ENCODE assay signal across 17 mouse cellular contexts in genomic region chr17:73640117-73640480, GRCm38 (mm10).
DNase-seq lines count a peak whose midpoint lies in the region; ATAC-seq and TF ChIP-seq lines count a peak whose summit lies in the region.
"Had no signal": no experiment of that assay in that cellular context is flagged by ENCODE, and none has a peak within 500 bp of the region (broad histone marks: within the 10 kb centered on the region; RNA-seq: fewer than 3 reads in every experiment).

No protein-coding gene starts in this region.

- peak overlapping the region; percentile 8; the same call in 1 of the 2 replicates for H3K27ac ChIP-seq in forebrain, embryonic 13.5 days
- H3K27ac ChIP-seq in forebrain, embryonic 16.5 days (ENCODE audit: low read length), result no peak overlapping the region
- H3K27ac ChIP-seq in midbrain, embryonic 13.5 days, result no peak overlapping the region
- H3K27ac ChIP-seq in midbrain, postnatal 0 days (ENCODE audit: low read depth, low read length), result no peak overlapping the region
- H3K27ac ChIP-seq: liver, embryonic 12.5 days; macrophage; midbrain, embryonic 15.5 days had no signal

- H3K4me3 ChIP-seq in forebrain, embryonic 13.5 days, result no peak overlapping the region
- no peak overlapping the region for H3K4me3 ChIP-seq in forebrain, embryonic 16.5 days (replicated peaks; ENCODE audit: low read length)
- no peak overlapping the region for H3K4me3 ChIP-seq in midbrain, embryonic 13.5 days (replicated peaks)
- no peak overlapping the region for H3K4me3 ChIP-seq in midbrain, postnatal 0 days (ENCODE audit: low read depth, low read length)
- H3K4me3 ChIP-seq: liver, embryonic 12.5 days; midbrain, embryonic 15.5 days had no signal

- H3K9ac ChIP-seq in forebrain, embryonic 13.5 days, result no peak overlapping the region
- H3K9ac ChIP-seq in forebrain, embryonic 16.5 days (replicated peaks; ENCODE audit: low read depth, low read length), result no peak overlapping the region
- H3K9ac ChIP-seq in midbrain, embryonic 13.5 days (replicated peaks), result no peak overlapping the region
- H3K9ac ChIP-seq in midbrain, postnatal 0 days (replicated peaks; ENCODE audit: low read length, poor library complexity, severe bottlenecking), result no peak overlapping the region
- H3K9ac ChIP-seq: liver, embryonic 12.5 days; lung, embryonic 14.5 days; midbrain, embryonic 15.5 days had no signal

- TF ChIP-seq CTCF in midbrain, postnatal 0 days (IDR thresholded peaks at IDR 0.05), result no peak

- DNase-seq in midbrain, postnatal 0 days (ENCODE audit: low spot score), result no peak
- peak; percentile 45 for DNase-seq in kidney, postnatal 14 days
- DNase-seq in thymus, postnatal 10 days (ENCODE audit: low spot score in 2 of 2), result no peak
- no peak for DNase-seq in embryo, embryonic 11 days
- DNase-seq: adrenal gland, adult 8-10 months; cerebellum, postnatal 25 days; gastrocnemius, postnatal 10 days; heart, adult 18-20 months; lung, embryonic 14.5 days; right cerebral cortex, postnatal 14 days had no signal

- peaks cover 8% of the 10 kb centered on the region; the same call in 1 of the 2 replicates for H3K4me1 ChIP-seq in forebrain, embryonic 13.5 days
- no peaks in the 10 kb centered on the region for H3K4me1 ChIP-seq in forebrain, embryonic 16.5 days (replicated peaks; ENCODE audit: control insufficient read depth, insufficient read depth, low read length)
- peaks cover 13% of the 10 kb centered on the region for H3K4me1 ChIP-seq in midbrain, embryonic 13.5 days (replicated peaks)
- H3K4me1 ChIP-seq in midbrain, postnatal 0 days (ENCODE audit: insufficient read depth, low read length), result no peaks in the 10 kb centered on the region; the same call in 1 of the 2 replicates
- H3K4me1 ChIP-seq: liver, embryonic 12.5 days had no signal

- no peaks in the 10 kb centered on the region for H3K9me3 ChIP-seq in forebrain, embryonic 13.5 days (replicated peaks)
- no peaks in the 10 kb centered on the region for H3K9me3 ChIP-seq in forebrain, embryonic 16.5 days (ENCODE audit: control insufficient read depth, low read length)
- H3K9me3 ChIP-seq in midbrain, embryonic 13.5 days, result no peaks in the 10 kb centered on the region
- H3K9me3 ChIP-seq in midbrain, postnatal 0 days (ENCODE audit: low read length), result no peaks in the 10 kb centered on the region
- H3K9me3 ChIP-seq: liver, embryonic 12.5 days; midbrain, embryonic 15.5 days had no signal

- no peaks in the 10 kb centered on the region for H3K36me3 ChIP-seq in forebrain, embryonic 13.5 days (ENCODE audit: poor library complexity, severe bottlenecking)
- no peaks in the 10 kb centered on the region for H3K36me3 ChIP-seq in forebrain, embryonic 16.5 days (ENCODE audit: control insufficient read depth, insufficient read depth)
- no peaks in the 10 kb centered on the region for H3K36me3 ChIP-seq in midbrain, embryonic 13.5 days
- no peaks in the 10 kb centered on the region for H3K36me3 ChIP-seq in midbrain, postnatal 0 days (ENCODE audit: insufficient read depth, low read length)
- H3K36me3 ChIP-seq: liver, embryonic 12.5 days; midbrain, embryonic 15.5 days had no signal

- H3K27me3 ChIP-seq in forebrain, embryonic 13.5 days, result no peaks in the 10 kb centered on the region
- H3K27me3 ChIP-seq in forebrain, embryonic 16.5 days (replicated peaks; ENCODE audit: control insufficient read depth, insufficient read depth, low read length), result no peaks in the 10 kb centered on the region
- no peaks in the 10 kb centered on the region for H3K27me3 ChIP-seq in midbrain, embryonic 13.5 days
- no peaks in the 10 kb centered on the region for H3K27me3 ChIP-seq in midbrain, postnatal 0 days (ENCODE audit: insufficient read depth, low read length)
- H3K27me3 ChIP-seq: liver, embryonic 12.5 days; midbrain, embryonic 15.5 days had no signal

- no peak overlapping the region for H3K4me2 ChIP-seq in forebrain, embryonic 13.5 days
- no peak overlapping the region for H3K4me2 ChIP-seq in forebrain, embryonic 16.5 days (ENCODE audit: low read length)
- H3K4me2 ChIP-seq in midbrain, embryonic 13.5 days (replicated peaks), result no peak overlapping the region
- H3K4me2 ChIP-seq in midbrain, postnatal 0 days (ENCODE audit: low read depth, low read length, poor library complexity, severe bottlenecking), result no peak overlapping the region
- H3K4me2 ChIP-seq: liver, embryonic 12.5 days; lung, embryonic 14.5 days; midbrain, embryonic 15.5 days had no signal

- WGBS in forebrain, embryonic 13.5 days, result 50% methylated on average over 3 of the region's 3 CpGs
- 53% methylated on average over 3 of the region's 3 CpGs for WGBS in forebrain, embryonic 16.5 days
- WGBS in midbrain, embryonic 13.5 days, result 52% methylated on average over 3 of the region's 3 CpGs
- 51% methylated on average over 3 of the region's 3 CpGs for WGBS in midbrain, postnatal 0 days

- ATAC-seq in forebrain, embryonic 13.5 days, result no peak
- no peak for ATAC-seq in forebrain, embryonic 16.5 days
- 0 out of 2 replicates have a peak, but pooled peaks have one; percentile 4 for ATAC-seq in midbrain, embryonic 13.5 days
- no peak for ATAC-seq in midbrain, postnatal 0 days (ENCODE audit: low FRiP score)
- no peak for ATAC-seq in erythroblast, adult 5-6 weeks (replicated peaks; ENCODE audit: low FRiP score, poor library complexity, severe bottlenecking)
- ATAC-seq: liver, embryonic 12.5 days had no signal
